Mouse (Mus musculus): ENCODE results near the gene Tcp1.
A peak's percentile ranks its signal among the peaks of the same experiment; 100 is the strongest.
"Not testable (repeated sequence)": the region's sequence is repeated elsewhere in the genome, so short reads cannot be mapped to it uniquely, and the experiment has no call there.

Gene Tcp1

GRCm38 (mm10) chr17:12915488-12915880, at the start of gene Tcp1:
Gene Tcp1, plus strand, starts transcription at chr17:12915701.
- DNase-seq (ENCODE audit: extremely low spot score): no peak

GRCm38 (mm10) chr17:12866853-12867252, 48.6 kb upstream of the Tcp1 start:
- DNase-seq (ENCODE audit: extremely low spot score): no peak

- no peak for DNase-seq (ENCODE audit: extremely low spot score)
Observed at GRCm38 (mm10) chr17:12868043-12868442, 47.5 kb upstream of the Tcp1 start, which contains the start of gene Mas1. Gene Mas1, minus strand, starts transcription at chr17:12868143.

- no peak for DNase-seq (ENCODE audit: extremely low spot score)
Observed at GRCm38 (mm10) chr17:12868640-12869039, 46.9 kb upstream of the Tcp1 start.

GRCm38 (mm10) chr17:12872275-12873028, 43.0 kb upstream of the Tcp1 start:
- no peak for DNase-seq (ENCODE audit: extremely low spot score)

- no peak for DNase-seq (ENCODE audit: extremely low spot score)
Observed at GRCm38 (mm10) chr17:12875734-12876133, 39.8 kb upstream of the Tcp1 start, which contains the start of gene Mrgprh. Gene Mrgprh, plus strand, starts transcription at chr17:12876034.

GRCm38 (mm10) chr17:12880178-12880577, 35.3 kb upstream of the Tcp1 start:
- DNase-seq (ENCODE audit: extremely low spot score): peak; percentile 81

GRCm38 (mm10) chr17:12881216-12881615, 34.3 kb upstream of the Tcp1 start:
- no peak for DNase-seq (ENCODE audit: extremely low spot score)

- DNase-seq (ENCODE audit: extremely low spot score): no peak
Observed at GRCm38 (mm10) chr17:12886620-12887019, 28.9 kb upstream of the Tcp1 start.

GRCm38 (mm10) chr17:12887021-12887775, 28.3 kb upstream of the Tcp1 start:
- DNase-seq (ENCODE audit: extremely low spot score): no peak

- no peak for DNase-seq (ENCODE audit: extremely low spot score)
Observed at GRCm38 (mm10) chr17:12891054-12891453, 24.4 kb upstream of the Tcp1 start.

- DNase-seq (ENCODE audit: extremely low spot score): no peak
Observed at GRCm38 (mm10) chr17:12892033-12892432, 23.5 kb upstream of the Tcp1 start.

- no peak for DNase-seq (ENCODE audit: extremely low spot score)
Observed at GRCm38 (mm10) chr17:12897674-12898073, 17.8 kb upstream of the Tcp1 start.

- DNase-seq (ENCODE audit: extremely low spot score): not testable (repeated sequence)
Observed at GRCm38 (mm10) chr17:12898607-12899006, 16.9 kb upstream of the Tcp1 start.

GRCm38 (mm10) chr17:12902291-12902690, 13.2 kb upstream of the Tcp1 start:
- no peak for DNase-seq (ENCODE audit: extremely low spot score)

GRCm38 (mm10) chr17:12903372-12904333, 11.8 kb upstream of the Tcp1 start:
- peak; percentile 31 for DNase-seq (ENCODE audit: extremely low spot score)

- no peak for DNase-seq (ENCODE audit: extremely low spot score)
Observed at GRCm38 (mm10) chr17:12904349-12904748, 11.2 kb upstream of the Tcp1 start.

- DNase-seq (ENCODE audit: extremely low spot score): no peak
Observed at GRCm38 (mm10) chr17:12905810-12906209, 9.7 kb upstream of the Tcp1 start.

GRCm38 (mm10) chr17:12906436-12906835, 9.1 kb upstream of the Tcp1 start:
- DNase-seq (ENCODE audit: extremely low spot score): no peak

GRCm38 (mm10) chr17:12909361-12910280, 5.9 kb upstream of the Tcp1 start, which contains the start of gene Pnldc1:
Gene Pnldc1, minus strand, starts transcription at chr17:12910230.
- no peak for DNase-seq (ENCODE audit: extremely low spot score)

GRCm38 (mm10) chr17:12910391-12910790, 5.1 kb upstream of the Tcp1 start:
- DNase-seq (ENCODE audit: extremely low spot score): no peak

Data from embryo, embryonic 9.5 days (tissue).